Mouse (Mus musculus) thymus, postnatal 36 days (tissue): ENCODE results near the gene 4930404N11Rik.

Experiments
- DNase-seq, 2 experiments: peaks; one replicate each; pipeline ENCODE4 v3.0.0; 2022; ENCODE audit warnings: mixed read lengths in 2 of 2

Gene 4930404N11Rik

DNA sequence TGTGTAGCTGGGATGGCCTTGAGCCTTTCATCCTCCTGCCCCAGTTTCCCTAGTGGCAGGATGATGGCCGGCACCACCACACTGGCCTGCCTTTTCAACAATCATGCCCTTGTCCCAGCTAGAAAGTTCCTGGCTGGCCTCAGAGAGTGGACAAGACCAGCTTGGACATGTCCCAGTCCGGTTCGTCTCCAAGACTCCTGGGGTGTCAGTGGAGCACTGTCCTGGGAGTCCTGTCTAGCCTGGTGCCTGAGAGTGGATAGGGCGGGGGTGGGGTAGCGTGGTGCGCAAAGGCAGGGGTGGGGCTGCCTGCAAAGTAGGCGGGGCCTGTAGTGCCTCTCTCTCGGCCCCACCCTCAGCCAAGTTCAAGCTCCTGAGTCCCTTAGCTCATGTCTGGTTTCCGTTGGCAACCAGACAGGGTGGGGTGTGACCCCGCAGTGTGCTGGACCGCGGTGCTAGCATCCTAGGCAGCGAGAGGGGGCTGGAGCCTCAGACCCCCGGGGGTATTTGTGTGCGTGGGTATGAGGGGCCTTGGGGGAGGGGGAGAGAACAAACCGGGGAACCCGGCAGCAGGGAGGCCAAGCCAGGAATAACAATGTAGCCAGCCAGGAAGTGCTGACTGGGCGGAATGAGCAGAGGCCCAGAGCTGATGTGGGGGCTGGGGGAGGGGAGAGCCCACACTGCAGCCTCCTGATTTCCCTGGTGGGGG is 36.1 kb upstream of the 4930404N11Rik start:
- DNase-seq, result no peak

DNA sequence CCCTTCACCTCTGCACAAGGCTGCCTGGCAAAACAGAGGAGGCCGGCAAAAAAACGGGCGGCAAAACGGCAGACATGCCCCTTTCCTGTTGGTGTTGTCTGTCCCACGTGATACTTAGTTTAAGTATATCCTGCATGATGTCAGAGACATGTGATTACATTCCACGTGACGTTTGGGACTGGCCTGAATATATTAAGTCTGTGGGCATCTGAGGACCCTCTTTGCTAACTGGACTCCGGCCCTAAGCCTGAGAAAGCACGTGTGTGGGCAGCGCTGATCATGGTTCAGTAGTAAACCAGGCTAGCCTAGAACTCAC is 35.5 kb upstream of the 4930404N11Rik start:
- no peak for DNase-seq

DNA sequence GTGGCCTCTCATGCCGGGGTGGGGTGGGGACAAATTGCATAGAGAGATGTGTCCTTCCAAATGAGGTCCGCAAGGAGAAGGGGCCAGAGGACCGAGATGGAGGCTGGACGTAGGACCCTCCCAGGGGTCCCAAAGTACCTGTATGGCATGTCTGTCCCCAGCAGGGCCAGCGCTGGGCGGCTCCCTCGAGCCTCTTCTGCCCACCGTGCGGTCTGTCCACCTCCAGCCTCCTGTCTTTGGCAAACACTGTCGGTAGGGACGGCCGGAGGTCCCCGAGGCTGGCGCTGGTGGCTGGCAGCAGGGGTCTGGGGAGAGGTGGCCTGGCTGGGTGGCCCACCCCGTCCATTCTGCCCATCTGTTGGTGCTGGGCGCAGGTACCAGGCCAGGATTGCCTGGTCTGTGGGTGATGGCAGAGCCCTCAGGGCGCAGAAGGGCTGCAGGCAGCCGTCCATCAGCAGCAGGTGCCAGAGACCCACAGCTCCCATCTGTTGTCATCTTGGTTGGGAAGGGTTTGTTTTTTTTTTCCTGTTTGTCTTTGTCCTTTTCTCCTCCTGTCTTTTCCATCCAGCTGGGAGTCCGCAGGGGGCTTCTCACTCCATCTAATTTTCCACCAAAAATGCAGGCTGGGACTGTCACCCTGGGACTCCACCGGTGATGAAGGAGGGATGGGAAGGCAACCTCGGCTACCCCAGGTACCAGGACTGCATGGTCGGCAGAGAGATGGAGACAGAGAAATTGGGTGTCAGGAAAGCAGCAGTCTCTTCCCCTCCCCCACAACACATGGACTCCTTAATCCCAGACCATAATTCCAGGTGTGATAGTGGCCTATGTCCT is 35.0 kb upstream of the 4930404N11Rik start:
- no peak for DNase-seq

DNA sequence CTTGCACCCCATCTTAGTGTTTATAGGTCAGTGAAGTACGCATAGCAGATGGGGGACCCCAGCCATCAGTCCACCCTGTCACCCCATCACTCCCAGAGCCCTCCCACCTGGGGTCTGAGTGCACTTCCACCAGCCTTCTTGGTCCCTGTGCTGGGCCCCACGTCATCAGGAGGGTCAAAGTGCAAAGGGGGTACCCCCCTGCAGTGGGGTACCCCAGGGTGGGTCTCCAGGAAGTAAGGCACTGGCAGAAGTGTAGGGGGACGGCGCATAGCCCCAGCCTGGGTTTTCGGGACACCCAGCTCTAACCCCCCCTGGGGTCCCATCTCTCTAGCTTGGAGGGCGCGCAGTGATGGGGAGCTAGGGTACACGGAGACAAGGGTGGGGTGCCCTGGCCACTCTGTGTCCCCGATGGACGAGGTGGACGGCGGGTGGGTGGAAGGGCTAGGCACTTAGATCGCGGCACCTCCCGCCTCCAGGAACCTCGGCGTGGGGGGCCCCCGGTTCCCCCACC is 34.2 kb upstream of the 4930404N11Rik start:
- DNase-seq, result no peak

DNA sequence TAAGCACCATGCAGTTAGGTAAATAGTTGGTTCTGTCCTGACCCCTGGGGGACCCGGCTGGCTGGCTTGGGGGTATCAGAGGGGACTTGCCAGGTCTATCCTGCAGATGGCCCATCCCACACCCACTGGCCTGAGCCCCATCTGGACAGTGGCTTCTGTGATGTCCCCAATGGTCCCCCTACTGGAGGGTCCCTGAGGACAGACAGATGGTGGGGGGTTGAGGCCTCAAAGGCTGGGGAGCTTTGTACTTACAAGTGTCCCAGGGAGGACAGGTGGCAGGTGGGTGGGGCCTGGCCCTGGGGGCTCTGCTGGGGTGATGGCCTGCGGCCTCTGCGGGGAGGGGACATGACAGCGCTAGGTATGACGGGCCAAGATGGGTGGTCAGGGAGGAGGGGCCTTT is 33.7 kb upstream of the 4930404N11Rik start:
- DNase-seq, result no peak

DNA sequence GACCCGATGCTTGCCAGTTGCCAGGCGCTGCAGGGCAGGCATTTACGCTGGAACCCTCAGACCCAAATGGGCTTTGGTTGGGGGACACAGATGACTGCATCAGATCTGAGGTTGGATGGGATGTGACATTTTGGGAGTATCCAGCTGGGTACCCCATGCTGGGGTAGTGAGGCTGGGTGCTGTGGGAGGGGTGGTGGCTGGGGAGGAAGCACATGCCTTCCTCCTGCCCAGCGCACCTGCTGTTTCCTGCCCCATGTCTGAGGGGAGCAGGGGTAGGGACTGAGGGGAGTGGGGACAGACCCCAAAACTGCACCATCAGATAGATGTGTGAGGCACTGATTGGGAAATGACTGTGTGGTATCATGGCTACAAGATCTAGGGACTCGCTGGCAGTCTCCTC is 31.1 kb upstream of the 4930404N11Rik start:
- peak in 1 of 2 experiments; percentile 51 for DNase-seq

DNA sequence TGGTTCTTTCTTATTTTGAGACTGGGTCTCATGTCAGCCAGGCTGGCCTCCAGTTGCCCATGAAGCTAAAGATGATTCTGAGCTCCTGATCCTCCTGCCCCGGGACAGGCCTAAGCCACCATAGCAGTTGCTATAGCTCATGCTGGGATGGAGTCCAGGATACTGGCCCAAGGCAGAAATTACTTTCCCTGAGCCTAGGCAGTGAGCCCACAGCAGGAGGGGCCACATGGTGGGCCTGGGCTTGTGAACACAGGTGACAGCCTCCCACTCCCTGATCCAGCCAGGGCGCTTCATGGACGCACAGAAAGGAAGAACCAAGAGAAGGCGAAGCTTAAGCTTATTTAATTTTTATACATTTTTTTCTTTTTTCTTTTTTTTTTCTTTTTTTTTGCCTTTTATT is 30.2 kb upstream of the 4930404N11Rik start:
- DNase-seq, result no peak

GRCm38 (mm10) chr10:81395127-81395526 is 29.5 kb upstream of the 4930404N11Rik start:
- peak; percentile 67 to 72 for DNase-seq

DNA sequence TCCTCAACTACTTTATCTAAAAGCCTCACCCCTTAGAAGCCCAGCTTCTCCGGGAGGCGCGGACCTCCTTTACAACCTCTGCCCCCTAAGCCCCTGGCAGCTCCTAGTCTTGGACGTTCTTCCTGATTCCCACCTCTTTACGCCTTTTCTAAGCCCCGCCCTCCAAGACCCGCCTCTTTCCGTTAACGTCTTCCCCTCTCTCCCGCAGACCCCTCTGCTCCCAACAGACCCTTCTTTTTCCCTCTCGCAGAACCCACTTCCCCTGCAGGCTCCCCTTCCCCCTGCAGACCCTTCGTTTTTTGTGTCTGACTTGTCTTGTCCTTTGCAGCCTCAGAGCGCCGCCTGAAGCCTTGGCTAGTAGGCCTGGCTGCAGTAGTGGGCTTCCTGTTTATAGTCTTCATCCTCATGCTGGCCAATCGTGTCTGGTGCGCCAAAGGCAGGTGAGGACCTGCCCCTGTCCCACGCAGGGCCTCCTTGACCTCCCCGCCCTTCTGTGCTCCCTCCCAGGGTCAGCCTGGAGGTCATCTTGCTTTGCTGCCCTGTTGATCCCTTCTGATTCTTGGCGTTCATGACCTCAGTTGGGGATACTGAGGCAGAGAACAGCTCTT is 27.9 kb upstream of the 4930404N11Rik start:
- peak; percentile 75 to 80 for DNase-seq

DNA sequence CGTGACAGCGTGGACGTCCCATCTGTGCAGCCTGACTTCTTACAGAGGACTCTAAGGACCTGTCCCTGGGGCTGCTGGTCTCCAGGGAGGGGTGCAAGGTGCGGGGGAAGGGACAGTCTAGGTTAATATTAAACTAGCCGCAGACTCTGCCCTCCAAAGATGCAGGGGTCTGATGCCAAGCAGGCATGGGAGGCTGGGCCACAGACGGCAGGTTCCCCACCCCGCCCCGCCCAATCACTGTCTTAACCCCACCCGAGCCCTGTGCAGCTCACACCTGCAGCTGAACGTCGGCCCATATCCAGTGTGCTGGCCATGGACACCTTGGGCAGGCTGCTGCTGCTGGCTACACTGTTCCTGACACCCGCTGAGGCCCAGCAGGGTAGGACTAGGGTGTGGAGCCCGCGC is 27.2 kb upstream of the 4930404N11Rik start, which contains the start of gene Smim24:
Smim24 (plus strand) TSS at position 271 of the 405 bp plus-strand sequence.
- no peak for DNase-seq

DNA sequence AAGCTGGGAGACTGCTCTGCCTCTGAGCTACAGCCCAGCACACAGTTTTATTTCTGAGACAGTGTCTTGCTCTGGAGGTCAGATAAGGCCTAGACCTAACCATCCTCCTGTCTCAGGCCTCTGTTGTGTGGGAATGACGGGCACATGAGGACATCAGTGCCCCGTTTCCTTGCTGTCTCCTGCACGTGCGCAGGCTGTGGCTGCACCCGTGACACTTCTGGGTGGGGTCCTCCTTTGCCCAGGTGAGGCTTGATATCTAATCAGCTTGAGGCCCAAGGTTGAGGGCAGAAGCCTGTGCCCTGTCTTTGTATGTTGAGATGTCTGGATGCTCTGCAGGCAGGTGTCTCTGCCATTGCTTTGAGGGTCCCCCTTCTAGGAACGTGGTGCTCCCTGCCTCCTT is 26.7 kb upstream of the 4930404N11Rik start:
- DNase-seq, result no peak

DNA sequence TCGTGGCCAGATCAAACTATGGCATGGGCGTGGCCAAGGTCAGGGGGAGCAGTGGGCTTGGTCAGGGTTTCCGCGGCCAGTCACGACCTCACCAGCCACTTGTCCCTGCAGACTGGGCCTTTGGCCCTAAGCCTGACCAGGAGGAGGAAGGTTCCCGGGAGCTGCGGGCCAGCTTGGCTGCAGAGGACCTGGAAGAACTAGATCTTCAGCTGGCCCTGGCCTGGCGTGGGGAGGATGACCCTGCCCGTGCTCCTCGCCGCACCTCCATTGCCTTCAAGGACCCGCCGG is 25.0 kb upstream of the 4930404N11Rik start:
- no peak for DNase-seq

- DNase-seq, result peak; percentile 72 to 79
Observed at GRCm38 (mm10) chr10:81389801-81390677, 24.4 kb upstream of the 4930404N11Rik start.

DNA sequence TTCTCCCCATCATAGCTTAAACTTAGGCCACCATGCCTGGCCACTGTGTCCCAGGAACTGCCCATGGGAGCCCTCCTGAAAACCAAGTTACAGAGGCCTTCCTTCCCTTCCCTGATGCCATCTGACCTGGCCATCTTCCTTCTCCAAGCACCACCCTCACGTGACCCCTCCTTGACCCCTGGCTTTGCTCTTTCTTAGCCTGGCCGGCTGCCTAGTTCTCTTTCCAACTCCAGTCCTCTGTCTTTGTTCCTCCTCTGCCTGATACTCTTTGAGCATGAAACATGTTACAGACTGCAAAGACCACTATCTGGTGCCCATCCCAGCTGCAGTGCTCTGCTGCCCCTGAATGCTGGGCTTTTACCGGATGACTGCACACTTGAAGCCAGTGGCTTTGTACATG is 23.8 kb upstream of the 4930404N11Rik start:
- no peak for DNase-seq

DNA sequence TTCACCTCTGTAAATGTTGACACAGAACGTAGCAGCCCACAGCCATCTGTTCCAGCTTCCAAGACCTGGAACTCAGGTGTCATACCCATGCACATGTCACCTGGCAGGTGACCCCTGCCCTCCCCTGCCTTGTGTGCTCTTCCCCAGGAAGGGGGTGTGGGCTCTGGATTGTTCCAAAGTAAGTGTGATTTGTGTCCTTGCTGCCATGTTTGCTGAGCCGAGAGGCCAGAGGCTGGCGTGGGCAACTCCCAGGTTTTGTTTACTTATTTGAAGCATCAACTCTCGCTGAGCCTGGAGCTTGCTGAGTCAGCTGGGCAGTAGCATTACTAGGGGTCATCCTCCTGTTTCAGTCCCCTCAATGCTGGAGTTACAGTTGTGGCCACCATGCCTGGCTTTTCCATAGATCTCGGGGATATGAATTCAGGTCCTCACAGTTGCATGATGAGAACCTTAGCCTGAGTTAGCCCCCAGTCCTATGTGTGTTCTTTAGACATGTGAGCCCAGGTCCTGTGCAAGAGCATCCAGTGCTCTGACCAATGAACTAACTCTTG is 23.0 kb upstream of the 4930404N11Rik start, which contains the start of gene Gm48552:
Gm48552 (plus strand) TSS at position 501 of the 551 bp plus-strand sequence.
- DNase-seq, result no peak

DNA sequence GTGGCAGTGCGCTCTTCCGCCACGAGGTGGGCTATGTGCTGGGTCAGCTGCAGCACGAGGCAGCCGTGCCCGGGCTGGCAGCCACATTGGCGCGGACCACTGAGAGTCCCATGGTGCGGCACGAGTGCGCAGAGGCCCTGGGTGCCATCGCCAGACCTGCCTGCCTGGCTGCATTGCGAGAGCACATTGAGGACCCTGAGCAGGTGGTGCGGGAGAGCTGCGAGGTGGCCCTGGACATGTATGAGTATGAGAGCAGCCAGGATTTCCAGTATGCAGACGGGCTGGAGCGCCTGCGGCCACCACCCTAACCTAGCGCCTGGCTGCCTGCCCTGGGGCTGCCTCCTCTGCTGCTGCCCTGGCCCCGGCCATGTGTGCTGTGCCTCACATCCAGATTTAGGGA is 22.1 kb upstream of the 4930404N11Rik start:
- DNase-seq, result no peak

DNA sequence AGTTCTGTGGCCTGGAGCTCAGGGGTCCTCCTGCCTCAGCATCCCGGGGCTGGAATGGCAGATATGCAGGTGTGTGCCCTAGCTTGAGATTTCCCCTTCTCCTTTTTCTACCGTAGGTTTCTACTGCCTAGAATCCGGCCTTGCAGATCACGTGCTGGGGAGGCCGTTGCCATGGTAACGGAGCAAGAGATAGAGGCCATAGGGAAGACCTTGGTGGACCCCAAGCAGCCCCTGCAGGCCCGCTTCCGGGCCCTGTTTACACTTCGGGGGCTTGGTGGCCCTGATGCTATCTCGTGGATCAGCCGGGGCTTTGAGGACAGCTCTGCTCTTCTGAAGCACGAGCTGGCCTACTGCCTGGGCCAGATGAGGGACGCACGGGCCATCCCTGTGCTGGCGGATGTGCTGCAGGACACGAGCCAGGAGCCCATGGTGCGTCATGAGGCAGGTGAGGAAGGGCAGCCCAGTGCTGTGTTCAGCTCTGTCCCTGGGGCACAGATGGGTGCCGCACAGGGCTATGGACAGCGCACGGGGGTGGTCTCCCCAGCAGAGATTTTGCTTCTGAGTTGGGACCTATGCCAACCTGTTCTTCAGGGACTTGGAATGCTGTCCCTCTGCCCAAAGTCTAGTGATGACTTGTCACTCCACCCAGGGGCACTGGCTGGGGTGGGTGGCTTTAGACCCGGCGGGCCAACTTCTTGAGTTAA is 20.1 kb upstream of the 4930404N11Rik start:
- DNase-seq, result no peak

DNA sequence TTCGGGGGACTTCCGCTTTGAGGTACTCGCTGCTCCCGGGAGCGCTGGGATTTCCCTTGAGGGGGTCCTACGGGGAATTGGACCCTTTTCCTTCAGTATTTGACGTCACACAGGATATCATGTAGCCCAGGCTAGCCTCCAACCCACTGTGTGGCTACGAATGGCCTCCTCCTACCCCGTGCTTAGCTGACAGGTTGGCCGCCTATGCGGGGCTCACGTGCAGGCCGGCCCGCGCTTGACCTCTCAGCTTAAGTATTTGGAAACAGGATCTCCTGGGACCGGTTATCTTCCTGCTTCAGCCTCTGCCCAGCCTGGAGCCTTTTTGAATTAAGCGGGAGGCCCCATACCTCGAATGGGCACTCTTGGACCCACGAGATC is 19.0 kb upstream of the 4930404N11Rik start:
- DNase-seq, result no peak

DNA sequence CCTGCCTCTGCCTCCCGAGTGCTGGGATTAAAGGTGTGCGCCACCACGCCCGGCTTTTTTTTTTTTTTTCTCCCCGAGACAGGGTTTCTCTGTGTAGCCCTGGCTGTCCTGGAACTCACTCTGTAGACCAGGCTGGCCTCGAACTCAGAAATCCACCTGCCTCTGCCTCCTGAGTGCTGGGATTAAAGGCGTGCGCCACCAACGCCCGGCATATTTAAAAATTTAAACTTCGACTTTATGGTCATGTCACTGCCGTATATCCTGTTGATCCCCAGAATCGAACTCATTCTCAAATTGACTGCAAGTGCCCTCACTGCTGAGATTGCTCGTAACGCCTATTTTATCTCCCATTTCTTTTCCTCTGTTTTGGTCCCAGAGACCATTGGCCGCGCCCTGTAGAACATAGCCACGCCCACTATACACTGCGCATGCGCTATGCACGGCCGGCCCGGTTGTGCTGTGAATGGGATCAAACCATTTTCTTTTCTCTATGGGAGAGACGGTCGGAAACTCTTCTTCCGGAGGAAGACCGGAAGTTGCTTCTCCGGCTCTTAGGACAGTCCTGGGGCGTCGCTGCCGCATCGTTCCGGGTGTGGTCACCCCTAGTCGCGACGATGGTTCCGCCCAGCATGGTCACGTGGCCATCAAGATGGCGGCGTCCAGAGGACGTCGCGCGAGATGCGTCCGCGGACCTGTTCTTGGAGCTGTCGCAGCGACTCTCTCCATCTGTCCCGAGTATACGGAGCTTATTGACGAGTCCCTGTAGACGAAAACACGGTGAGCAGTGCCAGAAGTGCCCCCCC is 18.4 kb upstream of the 4930404N11Rik start, which contains the start of the genes Dohh and Gm48551:
Dohh (plus strand) TSS at position 627 of the 803 bp plus-strand sequence.
Gm48551 (plus strand) TSS at position 665 of the 803 bp plus-strand sequence.
- peak; percentile 95 to 97 for DNase-seq

DNA sequence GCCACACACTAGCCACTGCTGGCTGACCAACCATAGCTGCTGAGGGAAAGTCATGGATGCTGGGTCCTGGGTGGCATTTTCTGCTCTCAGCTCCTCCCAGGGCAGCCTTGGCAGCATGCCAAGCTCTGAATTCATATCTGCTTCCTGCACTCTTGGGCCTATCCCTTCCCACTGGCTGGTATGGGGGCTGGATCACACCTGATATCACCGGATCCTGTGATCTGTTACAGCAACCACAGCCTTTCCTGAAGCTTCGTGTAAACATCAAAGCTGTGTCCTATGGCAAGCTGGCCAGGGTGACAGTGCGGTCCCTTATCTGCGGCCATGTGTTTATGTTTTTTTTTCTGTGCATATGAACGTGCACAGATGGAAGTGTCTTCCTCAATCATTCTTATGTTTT is 16.4 kb upstream of the 4930404N11Rik start:
- DNase-seq, result no peak
